In the genomic region with DNA sequence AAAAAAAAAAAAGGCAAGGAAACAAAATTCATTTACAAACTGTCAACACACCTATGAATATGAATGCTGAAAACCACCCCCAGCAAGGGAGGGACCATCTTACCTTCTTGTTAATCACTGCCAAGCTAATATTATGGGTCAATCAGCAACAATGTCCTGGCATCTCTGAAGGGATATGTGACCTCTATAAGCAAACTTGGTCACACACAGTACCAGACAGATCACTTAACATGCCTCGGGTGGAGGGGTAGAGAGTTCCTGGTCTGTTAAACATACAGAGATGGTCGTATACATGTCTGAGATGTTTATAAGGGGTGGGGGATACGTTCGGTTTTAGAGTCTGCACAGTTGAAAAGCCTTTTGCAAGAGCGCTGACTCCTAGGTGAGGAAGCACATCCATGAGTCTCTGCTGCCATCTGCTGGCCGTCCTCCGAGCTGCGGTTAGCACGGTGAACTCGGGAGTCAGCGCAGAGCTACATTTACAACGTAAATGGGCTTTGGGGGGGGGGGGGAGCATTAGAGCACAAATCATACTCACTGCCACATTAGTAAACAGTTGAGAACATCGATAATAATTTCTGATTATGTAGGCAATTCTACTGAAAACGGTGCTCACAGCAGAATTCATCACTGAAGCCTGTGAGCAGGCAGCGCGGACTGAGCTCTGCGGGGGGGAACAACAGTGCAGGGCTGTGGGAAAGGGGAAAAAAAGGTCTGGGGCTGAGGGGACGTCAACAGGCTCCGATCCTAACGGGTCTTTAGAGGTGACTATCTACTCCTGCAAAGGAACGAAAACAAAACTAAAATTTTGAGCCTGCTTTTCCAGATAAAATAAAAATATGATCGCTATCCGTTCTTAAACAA, we compare ENCODE assay signal across 8 mouse cellular contexts.
DNase-seq lines count a peak whose midpoint lies in the region; ATAC-seq and TF ChIP-seq lines count a peak whose summit lies in the region.

No protein-coding gene starts in this region.

- H3K27ac ChIP-seq in heart, embryonic 14.5 days (replicated peaks in 1 of 2; ENCODE audit: control insufficient read depth in 1 of 2, insufficient read depth in 1 of 2, low read depth in 2 of 2, low read length in 2 of 2), result no peak overlapping the region
- no peak overlapping the region for H3K27ac ChIP-seq in liver, embryonic 14.5 days
- no peak overlapping the region for H3K27ac ChIP-seq in neural tube, embryonic 12.5 days
- H3K27ac ChIP-seq in testis, adult 2 months (ENCODE audit: control insufficient read depth, insufficient read depth, low read depth, low read length), result no peak overlapping the region

- peak; percentile 85 to 88 for DNase-seq in B cell, adult 2 months
- DNase-seq in brain, adult 2 months (ENCODE audit: low read depth, low spot score), result peak; percentile 90
- peak; percentile 58 for DNase-seq in fibroblast of lung, adult 2 months (ENCODE audit: low read depth)
- peak; percentile 87 for DNase-seq in kidney, postnatal 14 days
- peak; percentile 12 to 43 (median 28) for DNase-seq in liver, embryonic 14.5 days (ENCODE audit: low read depth in 3 of 3, low spot score in 3 of 3)

- 0 out of 4 replicates have a peak overlapping the region, but pooled peaks of 1 of the 2 experiments have one; percentile 8 for H3K4me3 ChIP-seq in heart, embryonic 14.5 days (ENCODE audit: control insufficient read depth in 1 of 2, insufficient read depth in 1 of 2, low read depth in 1 of 2, low read length in 2 of 2)
- no peak overlapping the region for H3K4me3 ChIP-seq in liver, embryonic 14.5 days (ENCODE audit: insufficient read depth in 1 of 2, low read depth in 2 of 2, low read length in 2 of 2)
- no peak overlapping the region for H3K4me3 ChIP-seq in neural tube, embryonic 12.5 days
- no peak overlapping the region for H3K4me3 ChIP-seq in testis, adult 2 months (ENCODE audit: control insufficient read depth, low read depth, low read length)

- TF ChIP-seq EP300 in liver, embryonic 14.5 days (IDR thresholded peaks at IDR 0.05; ENCODE audit: low read depth), result no peak

- ATAC-seq in heart, embryonic 14.5 days (ENCODE audit: insufficient number of reproducible peaks, insufficient read depth, low FRiP score, low read depth), result no peak
- no peak for ATAC-seq in liver, embryonic 14.5 days (ENCODE audit: insufficient read depth)
- ATAC-seq in neural tube, embryonic 12.5 days (ENCODE audit: low FRiP score, low read depth), result peak; percentile 78

- no peak overlapping the region for H3K9ac ChIP-seq in heart, embryonic 14.5 days (ENCODE audit: low read length)
- no peak overlapping the region for H3K9ac ChIP-seq in liver, embryonic 14.5 days (replicated peaks)
- H3K9ac ChIP-seq in neural tube, embryonic 12.5 days, result no peak overlapping the region

- peak; percentile 92 for TF ChIP-seq CTCF in liver, embryonic 14.5 days (IDR thresholded peaks at IDR 0.05; ENCODE audit: low read depth)
- TF ChIP-seq CTCF in testis, adult 2 months (IDR thresholded peaks at IDR 0.05; ENCODE audit: control insufficient read depth, insufficient read depth, insufficient replicate concordance, low read depth, low read length), result peak; percentile 96

- H3K36me3 ChIP-seq in heart, embryonic 14.5 days (ENCODE audit: control insufficient read depth, insufficient read depth, low read length), result no peaks in the 10 kb centered on the region
- H3K36me3 ChIP-seq in liver, embryonic 14.5 days (replicated peaks; ENCODE audit: control insufficient read depth, insufficient read depth, low read depth), result no peaks in the 10 kb centered on the region
- H3K36me3 ChIP-seq in neural tube, embryonic 12.5 days, result no peaks in the 10 kb centered on the region
- no peaks in the 10 kb centered on the region for H3K36me3 ChIP-seq in testis, adult 2 months (ENCODE audit: control insufficient read depth, insufficient read depth, low read length)

- H3K4me1 ChIP-seq in heart, embryonic 14.5 days (ENCODE audit: control insufficient read depth in 2 of 2, insufficient read depth in 2 of 2, low read length in 2 of 2), result no peaks in the 10 kb centered on the region
- no peaks in the 10 kb centered on the region for H3K4me1 ChIP-seq in liver, embryonic 14.5 days (replicated peaks; ENCODE audit: control insufficient read depth in 2 of 2, insufficient read depth in 2 of 2, low read length in 1 of 2)
- no peaks in the 10 kb centered on the region for H3K4me1 ChIP-seq in neural tube, embryonic 12.5 days
- peaks cover 6% of the 10 kb centered on the region for H3K4me1 ChIP-seq in testis, adult 2 months (ENCODE audit: control insufficient read depth, insufficient read depth, low read length)

- 29% methylated on average over 23 of the region's 23 CpGs for WGBS in heart, embryonic 14.5 days
- 30% methylated on average over 23 of the region's 23 CpGs for WGBS in liver, embryonic 14.5 days (ENCODE audit: insufficient replicate concordance)
- WGBS in neural tube, embryonic 12.5 days, result 26% methylated on average over 23 of the region's 23 CpGs

- H3K9me3 ChIP-seq in heart, embryonic 14.5 days (ENCODE audit: control insufficient read depth, low read length), result no peaks in the 10 kb centered on the region
- H3K9me3 ChIP-seq in liver, embryonic 14.5 days (ENCODE audit: control insufficient read depth, low read length), result no peaks in the 10 kb centered on the region
- no peaks in the 10 kb centered on the region for H3K9me3 ChIP-seq in neural tube, embryonic 12.5 days

- peak overlapping the region; percentile 45; the same call in 1 of the 2 replicates for H3K4me2 ChIP-seq in heart, embryonic 14.5 days (ENCODE audit: low read length)
- no peak overlapping the region for H3K4me2 ChIP-seq in liver, embryonic 14.5 days (ENCODE audit: low read depth)
- H3K4me2 ChIP-seq in neural tube, embryonic 12.5 days (replicated peaks), result peak overlapping the region; percentile 45

- no peaks in the 10 kb centered on the region for H3K27me3 ChIP-seq in heart, embryonic 14.5 days (ENCODE audit: control insufficient read depth, insufficient read depth, low read length)
- H3K27me3 ChIP-seq in liver, embryonic 14.5 days (ENCODE audit: control insufficient read depth, insufficient read depth, low read length), result no peaks in the 10 kb centered on the region
- no peaks in the 10 kb centered on the region for H3K27me3 ChIP-seq in neural tube, embryonic 12.5 days (replicated peaks)
- no peaks in the 10 kb centered on the region for H3K27me3 ChIP-seq in testis, adult 2 months (ENCODE audit: control insufficient read depth, insufficient read depth, low read length)

- no peak for TF ChIP-seq POLR2A in testis, adult 2 months (IDR thresholded peaks at IDR 0.05; ENCODE audit: control insufficient read depth, low read depth, low read length)

Comparison
In these comparisons a context has a peak if more than half of its experiments do, and no peak if none do; other contexts are left out.
1. DNase-seq: peak in every context shown above with its lines; median percentile 90 in brain, adult 2 months; 87 in kidney, postnatal 14 days; 86 in B cell, adult 2 months; 58 in fibroblast of lung, adult 2 months; 28 in liver, embryonic 14.5 days.